Mouse (Mus musculus) lung, postnatal 10 days (tissue): ENCODE measurements around the gene Tmem44.

Source experiments
- DNase-seq: peaks from one replicate; pipeline ENCODE4 v3.0.0; 2021

Gene Tmem44

DNA sequence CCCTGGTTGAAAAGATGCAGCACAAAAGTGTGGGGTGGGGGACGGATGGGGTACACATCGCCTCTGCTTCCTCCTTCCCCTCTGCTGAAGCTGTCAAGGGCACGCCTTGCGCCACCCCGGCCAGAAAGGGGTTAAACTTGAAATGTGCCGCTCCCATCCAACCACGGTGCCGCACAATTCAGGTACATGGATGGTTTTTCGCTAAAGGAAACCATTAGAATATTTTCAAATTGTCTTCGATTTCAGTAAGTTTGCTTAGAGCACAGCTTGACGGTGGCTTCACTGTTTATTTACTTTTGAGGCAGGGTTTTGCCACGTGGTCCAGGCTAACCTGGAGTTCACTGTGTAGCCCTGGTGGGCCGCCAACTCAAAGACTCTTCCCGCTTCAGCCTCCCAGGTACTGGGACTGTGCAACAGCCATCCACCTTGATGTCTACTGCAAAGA lies at the start of gene Tmem44:
Tmem44 (minus strand) TSS at position 95 of the 445 bp plus-strand sequence.
- no peak for DNase-seq

GRCm38 (mm10) chr16:30599491-30600268 lies 49.0 kb upstream of the Tmem44 start, which contains the start of gene Fam43a:
Gene Fam43a (plus strand): TSS chr16:30599723.
- DNase-seq, result peak; percentile 96

- peak; percentile 94 for DNase-seq
Measured at GRCm38 (mm10) chr16:30596959-30597681, 46.5 kb upstream of the Tmem44 start.

- no peak for DNase-seq
Measured at GRCm38 (mm10) chr16:30595835-30596557, 45.4 kb upstream of the Tmem44 start.

DNA sequence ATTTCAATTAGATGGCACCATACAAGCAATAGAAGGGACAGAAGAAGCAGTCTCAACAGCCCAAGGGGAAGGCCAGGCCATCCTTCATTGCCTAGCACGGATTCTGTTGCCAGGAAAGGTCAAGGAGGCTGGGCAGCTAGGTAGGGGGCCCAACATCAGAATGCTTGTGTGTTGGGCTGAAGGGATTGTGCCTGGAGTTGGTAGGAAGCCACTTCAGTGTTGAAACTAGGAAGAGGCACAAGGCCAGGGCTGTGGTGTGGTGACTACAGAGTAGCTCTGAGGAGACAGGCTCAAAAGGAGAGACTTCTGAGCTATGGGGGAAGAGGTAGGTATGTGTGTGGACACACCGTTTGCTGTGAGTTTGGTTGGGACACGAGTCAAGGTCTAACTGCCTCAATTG lies 44.7 kb upstream of the Tmem44 start:
- DNase-seq, result no peak

DNA sequence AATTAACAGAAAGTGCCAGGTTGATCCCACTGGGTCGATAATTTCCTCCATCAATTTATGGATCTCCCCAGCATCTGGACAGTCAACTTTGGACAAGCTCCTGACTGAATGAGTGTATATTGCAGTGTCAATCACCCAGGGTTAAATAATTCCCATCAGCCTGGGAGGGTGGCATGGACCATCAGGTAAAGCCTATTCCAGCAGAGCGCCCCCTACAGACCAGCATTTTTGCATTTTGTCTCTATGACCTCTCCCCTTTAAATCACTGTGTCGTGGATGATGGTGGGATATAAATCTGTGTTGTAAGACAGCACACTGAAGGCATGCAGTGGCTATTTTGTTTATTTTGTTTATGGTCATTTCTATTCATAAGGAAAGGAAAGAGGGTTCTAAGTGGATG lies 41.3 kb upstream of the Tmem44 start:
- DNase-seq, result no peak

GRCm38 (mm10) chr16:30590264-30591209 lies 39.9 kb upstream of the Tmem44 start:
- no peak for DNase-seq

GRCm38 (mm10) chr16:30587494-30588327 lies 37.1 kb upstream of the Tmem44 start, which contains the start of gene Lsg1:
Gene Lsg1 (minus strand): TSS chr16:30587592.
- peak; percentile 94 for DNase-seq

DNA sequence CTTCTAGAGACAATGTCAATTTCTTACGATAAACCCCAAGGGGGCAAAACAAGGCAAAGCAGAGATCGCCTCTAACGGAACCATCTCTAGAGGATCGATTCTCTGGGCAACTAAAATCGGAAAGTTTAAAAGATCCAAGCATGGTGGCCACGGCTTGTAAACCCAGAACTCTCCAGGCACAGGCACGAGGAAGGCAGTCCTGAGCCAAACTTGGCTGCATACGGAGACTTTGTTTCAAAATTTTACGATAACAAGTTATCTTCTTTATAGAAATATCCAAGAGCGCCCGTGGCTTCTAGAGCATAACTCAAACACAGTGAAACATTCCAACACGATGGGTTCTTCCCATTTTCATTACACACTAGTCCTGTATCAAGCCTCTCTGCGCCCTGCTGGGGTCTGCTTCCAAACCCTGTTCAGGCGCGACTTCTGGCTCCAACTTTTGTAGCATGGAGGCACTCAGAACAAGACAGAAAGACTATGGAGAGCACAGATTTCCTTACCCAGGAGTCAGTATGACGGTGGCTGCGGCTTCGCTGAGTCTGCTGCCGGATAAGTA lies 36.4 kb upstream of the Tmem44 start:
- no peak for DNase-seq

DNA sequence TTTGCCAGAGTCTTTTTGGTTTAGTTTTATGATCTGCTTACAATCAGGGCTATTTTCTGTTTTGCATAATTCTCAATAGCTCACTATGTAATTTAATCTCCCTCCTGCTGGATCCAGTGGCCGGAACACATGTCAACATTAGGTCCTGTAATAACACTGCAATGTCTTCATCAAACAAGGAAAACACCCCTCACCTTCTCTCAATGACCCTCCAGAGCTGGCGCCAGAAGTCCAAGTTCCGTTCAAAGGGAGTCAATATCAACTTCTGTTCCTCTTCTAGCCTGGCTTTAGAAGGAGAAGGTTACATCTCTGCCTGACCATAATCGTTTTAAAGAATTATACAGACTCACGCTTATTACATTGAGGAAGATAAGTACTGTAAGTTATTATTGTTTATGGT lies 30.1 kb upstream of the Tmem44 start:
- DNase-seq, result peak; percentile 17

GRCm38 (mm10) chr16:30576392-30576791 lies 25.8 kb upstream of the Tmem44 start:
- DNase-seq, result no peak

GRCm38 (mm10) chr16:30575815-30576214 lies 25.2 kb upstream of the Tmem44 start:
- DNase-seq, result no peak

- DNase-seq, result no peak
Measured at GRCm38 (mm10) chr16:30572239-30572638, 21.6 kb upstream of the Tmem44 start.

DNA sequence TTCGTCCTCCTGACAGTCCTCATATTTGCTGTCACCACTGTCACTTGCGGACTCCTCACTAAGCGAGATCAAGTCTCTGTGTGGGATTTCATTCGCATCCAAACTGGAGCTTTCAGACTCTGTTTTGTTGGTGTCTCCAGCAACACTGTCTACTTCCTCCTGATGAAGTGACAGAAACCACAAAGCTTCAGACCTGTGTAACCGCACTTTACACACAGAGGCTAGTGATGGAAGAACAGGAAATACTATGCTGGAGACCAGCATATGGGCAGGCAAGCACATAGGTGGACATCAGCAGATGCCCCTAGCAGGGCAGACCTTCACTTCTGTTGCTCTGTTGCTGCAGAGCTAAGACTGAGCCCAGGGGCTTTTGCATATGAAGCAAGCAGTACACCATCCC lies 20.7 kb upstream of the Tmem44 start:
- no peak for DNase-seq

DNA sequence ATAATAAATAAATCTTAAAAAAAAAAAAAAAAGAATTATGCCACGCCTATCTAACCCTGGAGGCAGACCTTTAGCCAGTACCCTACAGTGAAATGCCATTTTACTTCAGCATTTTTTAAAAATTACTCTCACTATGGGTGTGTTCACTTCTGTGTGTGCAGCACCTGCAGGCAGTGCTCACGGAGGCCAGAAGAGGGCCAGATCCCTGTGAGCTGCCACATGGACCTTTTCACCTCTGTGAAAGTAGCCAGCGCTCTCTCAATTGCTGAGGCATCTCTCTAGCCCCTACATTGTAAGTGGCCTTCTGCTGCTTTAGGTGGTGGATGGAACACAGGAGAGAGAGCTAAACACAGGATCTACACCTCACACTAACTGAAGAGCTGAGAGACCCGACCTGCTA lies 19.5 kb upstream of the Tmem44 start:
- DNase-seq, result no peak

DNA sequence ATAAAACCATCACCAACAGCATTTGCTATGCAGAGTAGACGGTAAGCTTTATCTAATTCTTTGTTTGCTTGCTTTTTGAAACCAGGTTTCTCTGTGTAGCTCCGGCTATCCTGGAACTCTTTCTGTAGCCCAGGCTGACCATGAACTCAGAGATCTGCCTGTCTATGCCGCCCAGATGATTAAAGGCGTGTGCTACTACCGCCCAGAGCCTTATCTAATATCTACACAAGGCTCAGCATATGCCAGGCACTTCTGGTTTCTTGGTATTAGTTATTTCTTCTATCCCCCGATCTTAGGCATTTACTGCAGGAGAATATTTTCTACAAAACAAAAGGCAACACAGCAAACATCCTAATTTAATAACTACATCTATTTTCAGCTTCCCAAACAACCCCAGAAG lies 15.0 kb upstream of the Tmem44 start:
- no peak for DNase-seq

DNA sequence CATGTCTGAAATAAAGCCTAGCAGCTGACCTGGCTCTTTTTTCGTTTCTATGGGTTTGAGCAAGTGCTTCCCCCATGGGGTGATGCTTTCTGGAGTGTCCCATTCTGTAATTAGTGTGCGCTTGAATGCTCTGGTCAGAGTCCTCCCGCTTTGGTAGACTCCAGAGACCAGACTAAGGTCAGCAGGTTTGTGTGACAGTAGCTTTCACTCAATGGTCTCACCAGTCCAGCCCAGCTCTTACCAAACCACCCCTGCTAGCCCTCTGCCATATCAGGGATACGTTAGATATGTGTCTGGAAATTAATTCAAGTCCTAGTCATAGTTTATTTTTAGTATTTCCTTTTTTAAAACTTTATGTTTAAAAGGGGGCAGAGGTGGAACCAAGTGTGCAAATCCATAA lies 10.0 kb upstream of the Tmem44 start:
- DNase-seq, result no peak

GRCm38 (mm10) chr16:30559312-30559992 lies 8.8 kb upstream of the Tmem44 start:
- DNase-seq, result no peak

DNA sequence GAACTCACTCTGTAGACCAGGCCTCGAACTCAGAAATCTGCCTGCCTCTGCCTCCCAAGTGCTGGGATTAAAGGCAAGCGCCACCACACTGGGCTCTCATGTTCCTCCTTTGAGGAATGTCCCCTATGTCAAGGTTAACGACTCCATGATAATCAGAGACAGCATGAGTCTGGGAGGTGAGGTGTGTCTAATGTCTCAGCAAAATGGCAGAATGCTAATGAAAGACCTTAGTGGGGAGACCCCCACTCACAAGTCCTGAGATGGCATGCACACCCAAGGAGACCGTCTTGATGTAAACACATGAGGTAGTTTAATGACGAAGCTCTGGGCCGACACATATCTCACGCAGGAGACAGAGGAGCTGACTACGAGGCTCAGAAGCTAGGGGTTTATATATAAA lies 3.5 kb upstream of the Tmem44 start:
- no peak for DNase-seq

DNA sequence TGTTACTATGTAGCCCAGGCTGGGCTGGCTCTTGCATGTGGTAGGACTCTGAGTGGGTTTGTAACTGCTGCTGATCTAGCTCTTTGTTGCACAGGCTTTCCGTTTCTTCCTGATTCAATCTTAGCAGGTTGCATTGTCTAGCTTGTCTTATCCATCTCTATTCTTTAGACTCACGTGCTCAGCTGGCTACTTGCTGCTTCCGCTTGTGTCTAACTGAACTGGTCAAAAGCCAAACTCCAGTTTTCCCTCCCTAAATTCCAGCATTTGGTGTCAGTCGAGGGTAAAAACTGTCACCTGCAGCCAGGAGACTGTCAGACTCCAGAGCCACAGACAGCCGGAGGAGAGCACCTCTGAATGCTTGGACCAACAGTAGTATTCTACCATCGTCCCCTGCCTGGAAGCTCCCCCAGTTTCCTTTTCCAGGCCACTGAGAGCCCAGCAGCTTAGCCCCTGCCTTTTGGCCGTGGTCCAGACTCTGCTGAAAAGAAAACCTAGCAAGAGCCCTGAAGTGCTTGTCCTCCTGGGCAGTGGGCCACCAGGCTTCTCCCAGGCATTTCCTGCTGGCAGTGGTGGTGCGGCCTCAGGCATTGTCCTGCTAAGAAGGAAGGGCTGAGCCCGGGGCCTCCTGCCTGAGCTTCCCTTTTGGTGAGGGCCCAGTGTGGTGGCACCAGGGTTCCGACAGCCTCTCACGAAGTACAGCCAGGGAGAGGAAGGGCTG lies 2.1 kb upstream of the Tmem44 start:
- DNase-seq, result peak; percentile 97
